Mouse (Mus musculus) heart, embryonic 11.5 days (tissue): Measurements from ENCODE around the gene Olfr153. TPM values are rescaled to one million over a fixed set of nuclear protein-coding genes. Genes with fewer than 3 reads are reported as not detected.
"Not testable (repeated sequence)": the region's sequence is repeated elsewhere in the genome, so short reads cannot be mapped to it uniquely, and the experiment has no call there.

Experiments
- ATAC-seq: fragments of 200-750 bp; cut with Nextera tagmentation; replicated peaks from 2 replicates; pipeline ENCODE4 v1.8.0; 2017; ENCODE audit warnings: moderate library complexity; ENCODE audit not compliant: insufficient number of reproducible peaks, low FRiP score, low TSS enrichment
- H3K27ac ChIP-seq: fragments of 300-500 bp; sonication (generic); 2 replicates; pipeline ENCODE4 v1.5.1; 2014; ENCODE audit warnings: mild to moderate bottlenecking, low read depth, low read length
- H3K27me3 ChIP-seq: fragments of 300-500 bp; sonication (generic); 2 replicates; pipeline ENCODE4 v1.6.1; 2014; ENCODE audit warnings: mild to moderate bottlenecking, low read length, mixed read lengths; ENCODE audit not compliant: control insufficient read depth, insufficient read depth
- H3K36me3 ChIP-seq: fragments of 300-500 bp; sonication (generic); 2 replicates; pipeline ENCODE4 v1.6.1; 2014; ENCODE audit warnings: mild to moderate bottlenecking, low read length, moderate library complexity, mixed read lengths; ENCODE audit not compliant: control insufficient read depth, insufficient read depth
- H3K4me1 ChIP-seq: fragments of 300-500 bp; sonication (generic); 2 replicates; pipeline ENCODE4 v1.6.1; 2014; ENCODE audit warnings: low read length; ENCODE audit not compliant: control insufficient read depth, insufficient read depth
- H3K4me2 ChIP-seq: fragments of 300-500 bp; sonication (generic); 2 replicates; pipeline ENCODE4 v1.6.1; 2014; ENCODE audit warnings: mild to moderate bottlenecking, moderate library complexity
- H3K4me3 ChIP-seq: fragments of 300-500 bp; sonication (generic); 2 replicates; pipeline ENCODE4 v1.5.1; 2014; ENCODE audit warnings: low read depth, low read length
- H3K9ac ChIP-seq: fragments of 300-500 bp; sonication (generic); 2 replicates; pipeline ENCODE4 v1.6.1; 2014; ENCODE audit warnings: mild to moderate bottlenecking, low read depth, low read length, moderate library complexity
- H3K9me3 ChIP-seq: fragments of 300-500 bp; sonication (generic); replicated peaks from 2 replicates; pipeline ENCODE4 v1.6.1; 2016; ENCODE audit warnings: low read length; ENCODE audit not compliant: control insufficient read depth
- WGBS: fragments of 180-500 bp; shearing (Covaris S2); extraction: QIAGEN DNeasy Blood & Tissue Kit; methylation state at CpG from one replicate; pipeline ENCODE4 v1.1.7; 2014; ENCODE audit not compliant: insufficient replicate concordance; 5-methylcytosine and 5-hydroxymethylcytosine counted together
- polyA plus RNA-seq: library from polyadenylated mRNA; unstranded; fragments of >200 nt; fragmentation: Nextera tagmentation; extraction: Ambion mirVana; gene quantifications from 2 replicates; pipeline ENCODE4 v1.2.1, GENCODE M21; 2014

Olfr153 gene
- polyA plus RNA-seq, 1 experiment from 2014 or later = not detected

- H3K9ac ChIP-seq = no peak overlapping the region
- 58% methylated on average over 2 of the region's 2 CpGs for WGBS
- no peak overlapping the region for H3K27ac ChIP-seq
- H3K27me3 ChIP-seq = no peaks in the 10 kb centered on the region
- H3K36me3 ChIP-seq = no peaks in the 10 kb centered on the region
- no peak overlapping the region for H3K4me2 ChIP-seq
- H3K4me1 ChIP-seq = no peaks in the 10 kb centered on the region
- ATAC-seq = no peak
- no peak overlapping the region for H3K4me3 ChIP-seq
- H3K9me3 ChIP-seq = no peaks in the 10 kb centered on the region
Observed at GRCm38 (mm10) chr2:87534826-87535225, 3.2 kb downstream of the Olfr153 start.

GRCm38 (mm10) chr2:87545442-87545841, 13.8 kb downstream of the Olfr153 start, which contains the start of gene Olfr1128:
Gene Olfr1128, minus strand, starts transcription at chr2:87545542.
- ATAC-seq = no peak

GRCm38 (mm10) chr2:87573602-87574001, 42.0 kb downstream of the Olfr153 start, which contains the start of gene Olfr1129:
Gene Olfr1129, plus strand, starts transcription at chr2:87573902.
- WGBS = 73% methylated on average over 1 of the region's 1 CpGs
- ATAC-seq, H3K36me3 ChIP-seq, H3K4me2 ChIP-seq, H3K4me3 ChIP-seq, H3K9ac ChIP-seq, H3K27me3 ChIP-seq, H3K27ac ChIP-seq, H3K4me1 ChIP-seq, H3K9me3 ChIP-seq: not testable (repeated sequence)

More at GRCm38 (mm10) chr2:87545442-87545841, 13.8 kb downstream of the Olfr153 start, which contains the start of gene Olfr1128:
- WGBS = 81% methylated on average over 1 of the region's 1 CpGs
- Histone ChIP-seq H3K4me3 (no peak within 1 kb of the TSS), H3K36me3 (no peaks in the 10 kb centered on the region), H3K4me1 (no peaks in the 10 kb centered on the region), H3K27ac (no peak within 1 kb of the TSS), H3K4me2 (no peak within 1 kb of the TSS), H3K9ac (no peak within 1 kb of the TSS), H3K27me3 (no peaks in the 10 kb centered on the region), H3K9me3 (no peaks in the 10 kb centered on the region)

Other genes with a start within 250 kb of the Olfr153 start
- gene Olfr1118, start 224.2 kb upstream of the Olfr153 start, polyA plus RNA-seq = not detected in 2 replicates
- gene Olfr1120, start 177.0 kb upstream of the Olfr153 start, polyA plus RNA-seq = not detected in 2 replicates
- gene Olfr1121, start 161.9 kb upstream of the Olfr153 start, polyA plus RNA-seq = not detected in 2 replicates
- not detected in 2 replicates for gene Olfr1122, start 145.9 kb upstream of the Olfr153 start, polyA plus RNA-seq
- not detected in 2 replicates for gene Olfr1123, start 115.2 kb upstream of the Olfr153 start, polyA plus RNA-seq
- not detected in 2 replicates for gene Olfr1124, start 101.5 kb upstream of the Olfr153 start, polyA plus RNA-seq
- gene Olfr1126, start 77.8 kb upstream of the Olfr153 start, polyA plus RNA-seq = not detected in 2 replicates
- not detected in 2 replicates for gene Pramel7, start 34.7 kb upstream of the Olfr153 start, polyA plus RNA-seq
- not detected in 2 replicates for gene Pramel6, start 25.2 kb upstream of the Olfr153 start, polyA plus RNA-seq
- not detected in 2 replicates for gene Olfr1128, start 13.7 kb downstream of the Olfr153 start, polyA plus RNA-seq
- gene Olfr1129, start 42.1 kb downstream of the Olfr153 start, polyA plus RNA-seq = not detected in 2 replicates
- not detected in 2 replicates for gene Olfr1130, start 74.4 kb downstream of the Olfr153 start, polyA plus RNA-seq
- gene Olfr1131, start 95.3 kb downstream of the Olfr153 start, polyA plus RNA-seq = not detected in 2 replicates
- not detected in 2 replicates for gene Olfr1132, start 105.7 kb downstream of the Olfr153 start, polyA plus RNA-seq
- not detected in 2 replicates for gene Olfr1133, start 115.6 kb downstream of the Olfr153 start, polyA plus RNA-seq
- gene Olfr1134, start 126.7 kb downstream of the Olfr153 start, polyA plus RNA-seq = not detected in 2 replicates
- not detected in 2 replicates for gene Olfr1135, start 141.9 kb downstream of the Olfr153 start, polyA plus RNA-seq
- not detected in 2 replicates for gene Olfr1136, start 162.2 kb downstream of the Olfr153 start, polyA plus RNA-seq
- gene Olfr1137, start 181.4 kb downstream of the Olfr153 start, polyA plus RNA-seq = not detected in 2 replicates
- gene Olfr1138, start 208.2 kb downstream of the Olfr153 start, polyA plus RNA-seq = not detected in 2 replicates
- not detected in 2 replicates for gene Olfr1140, start 212.0 kb downstream of the Olfr153 start, polyA plus RNA-seq
- not detected in 2 replicates for gene Olfr1141, start 222.2 kb downstream of the Olfr153 start, polyA plus RNA-seq
- gene Olfr152, start 247.7 kb downstream of the Olfr153 start, polyA plus RNA-seq = not detected in 2 replicates